Mouse (Mus musculus) adipose tissue, adult 10 weeks (tissue): Measurements from ENCODE around the gene Reg2. TPM values are rescaled to one million over a fixed set of nuclear protein-coding genes. Genes with fewer than 3 reads are reported as not detected.

Experiments
- polyA plus RNA-seq: library from polyadenylated mRNA; stranded (reverse); fragments of 350-450 nt; fragmentation: Illumina TruSeq; extraction: RNeasy Lipid Tissue Mini Kit (QIAGEN cat#74804); gene quantifications from one replicate; pipeline ENCODE4 v1.2.3, GENCODE M21; 2014; ENCODE audit warnings: low read depth, low replicate concordance

Gene Reg2
- polyA plus RNA-seq = not detected

GRCm38 (mm10) chr6:78395323-78395722 lies at the start of gene Reg2:
Gene Reg2 (plus strand): TSS chr6:78395623.

GRCm38 (mm10) chr6:78370357-78370756 lies 25.1 kb upstream of the Reg2 start, which contains the start of gene Reg3b:
Gene Reg3b (plus strand): TSS chr6:78370657.

GRCm38 (mm10) chr6:78378765-78379164 lies 16.7 kb upstream of the Reg2 start, which contains the start of gene Reg3d:
Gene Reg3d (minus strand): TSS chr6:78378865.

GRCm38 (mm10) chr6:78380409-78380808 lies 15.0 kb upstream of the Reg2 start, which contains the start of gene Reg3a:
Gene Reg3a (plus strand): TSS chr6:78380709.

GRCm38 (mm10) chr6:78422411-78422810 lies 27.0 kb downstream of the Reg2 start, which contains the start of gene Reg1:
Gene Reg1 (plus strand): TSS chr6:78422711.

Other genes with a start within 250 kb of the Reg2 start
- gene Reg3b, start 25.0 kb upstream of the Reg2 start, polyA plus RNA-seq = not detected
- not detected for gene Reg3d, start 16.8 kb upstream of the Reg2 start, polyA plus RNA-seq
- gene Reg3a, start 14.9 kb upstream of the Reg2 start, polyA plus RNA-seq = not detected
- not detected for gene Reg1, start 27.1 kb downstream of the Reg2 start, polyA plus RNA-seq
- gene Reg3g, start 73.2 kb downstream of the Reg2 start, polyA plus RNA-seq = not detected